Mouse (Mus musculus) central nervous system, embryonic 18 days (tissue): ENCODE data around the gene Lce1a2. TPM values are rescaled to one million over a fixed set of nuclear protein-coding genes. Genes with fewer than 3 reads are reported as not detected.

Experiments used
- polyA plus RNA-seq: library from polyadenylated mRNA; depleted of rRNA; stranded (reverse); fragments of >200 nt; gene quantifications from 2 replicates; pipeline ENCODE4 v1.2.3, GENCODE M21; 2012; rRNA removed

Lce1a2 gene
- polyA plus RNA-seq, result not detected in 2 replicates

GRCm38 (mm10) chr3:92670215-92670614, at the start of gene Lce1a2:
Gene Lce1a2, minus strand, starts transcription at chr3:92670315.

GRCm38 (mm10) chr3:92708974-92709373, 38.9 kb upstream of the Lce1a2 start, which contains the start of gene Lce1e:
Gene Lce1e, minus strand, starts transcription at chr3:92709074.

GRCm38 (mm10) chr3:92687110-92687509, 17.0 kb upstream of the Lce1a2 start, which contains the start of gene Lce1d:
Gene Lce1d, minus strand, starts transcription at chr3:92687210.

GRCm38 (mm10) chr3:92678947-92679346, 8.8 kb upstream of the Lce1a2 start, which contains the start of gene Lce1c:
Gene Lce1c, plus strand, starts transcription at chr3:92679247.

GRCm38 (mm10) chr3:92656826-92657225, 13.3 kb downstream of the Lce1a2 start, which contains the start of gene Lce1b:
Gene Lce1b, minus strand, starts transcription at chr3:92656926.

GRCm38 (mm10) chr3:92648207-92648606, 21.9 kb downstream of the Lce1a2 start, which contains the start of gene Lce1a1:
Gene Lce1a1, minus strand, starts transcription at chr3:92648307.

GRCm38 (mm10) chr3:92621560-92621959, 48.6 kb downstream of the Lce1a2 start, which contains the start of gene Lce6a:
Gene Lce6a, minus strand, starts transcription at chr3:92621660.

Other genes starting within 250 kb of the Lce1a2 start
- 3.7 and 6.2 TPM in 2 replicates for gene Gm9774, start 240.9 kb downstream of the Lce1a2 start, polyA plus RNA-seq
- not detected in 2 replicates for gene Sprr2k, start 237.7 kb downstream of the Lce1a2 start, polyA plus RNA-seq
- not detected in 2 replicates for gene Sprr1b, start 231.5 kb downstream of the Lce1a2 start, polyA plus RNA-seq
- gene Sprr3, start 211.6 kb downstream of the Lce1a2 start, polyA plus RNA-seq, result not detected in 2 replicates
- gene Sprr1a, start 184.4 kb downstream of the Lce1a2 start, polyA plus RNA-seq, result 0.07 and 0.25 TPM in 2 replicates
- gene Sprr4, start 169.8 kb downstream of the Lce1a2 start, polyA plus RNA-seq, result not detected in 2 replicates
- gene 2310046K23Rik, start 135.8 kb downstream of the Lce1a2 start, polyA plus RNA-seq, result not detected in 2 replicates
- gene Ivl, start 96.6 kb downstream of the Lce1a2 start, polyA plus RNA-seq, result not detected in 2 replicates
- gene Smcp, start 81.3 kb downstream of the Lce1a2 start, polyA plus RNA-seq, result not detected in 2 replicates
- gene 2210017I01Rik, start 62.8 kb downstream of the Lce1a2 start, polyA plus RNA-seq, result not detected in 2 replicates
- gene Lce6a, start 48.7 kb downstream of the Lce1a2 start, polyA plus RNA-seq, result not detected in 2 replicates
- gene Lce1a1, start 22.0 kb downstream of the Lce1a2 start, polyA plus RNA-seq, result not detected in 2 replicates
- not detected in 2 replicates for gene Lce1b, start 13.4 kb downstream of the Lce1a2 start, polyA plus RNA-seq
- not detected in 2 replicates for gene Lce1c, start 8.9 kb upstream of the Lce1a2 start, polyA plus RNA-seq
- not detected in 2 replicates for gene Lce1d, start 16.9 kb upstream of the Lce1a2 start, polyA plus RNA-seq
- not detected in 2 replicates for gene Lce1e, start 38.8 kb upstream of the Lce1a2 start, polyA plus RNA-seq
- gene Lce1f, start 50.0 kb upstream of the Lce1a2 start, polyA plus RNA-seq, result not detected in 2 replicates
- not detected in 2 replicates for gene Gm38119, start 68.8 kb upstream of the Lce1a2 start, polyA plus RNA-seq
- gene Lce1g, start 82.0 kb upstream of the Lce1a2 start, polyA plus RNA-seq, result not detected in 2 replicates
- gene Lce1h, start 94.8 kb upstream of the Lce1a2 start, polyA plus RNA-seq, result not detected in 2 replicates
- gene Lce1i, start 108.6 kb upstream of the Lce1a2 start, polyA plus RNA-seq, result not detected in 2 replicates
- not detected in 2 replicates for gene Lce1j, start 120.2 kb upstream of the Lce1a2 start, polyA plus RNA-seq
- gene Lce1k, start 137.6 kb upstream of the Lce1a2 start, polyA plus RNA-seq, result not detected in 2 replicates
- not detected in 2 replicates for gene Kprp, start 156.9 kb upstream of the Lce1a2 start, polyA plus RNA-seq
- gene Lce1l, start 181.0 kb upstream of the Lce1a2 start, polyA plus RNA-seq, result not detected in 2 replicates
- gene 2310050C09Rik, start 199.9 kb upstream of the Lce1a2 start, polyA plus RNA-seq, result not detected in 2 replicates